ENCODE assay signal across 7 mouse cellular contexts in the genomic region with DNA sequence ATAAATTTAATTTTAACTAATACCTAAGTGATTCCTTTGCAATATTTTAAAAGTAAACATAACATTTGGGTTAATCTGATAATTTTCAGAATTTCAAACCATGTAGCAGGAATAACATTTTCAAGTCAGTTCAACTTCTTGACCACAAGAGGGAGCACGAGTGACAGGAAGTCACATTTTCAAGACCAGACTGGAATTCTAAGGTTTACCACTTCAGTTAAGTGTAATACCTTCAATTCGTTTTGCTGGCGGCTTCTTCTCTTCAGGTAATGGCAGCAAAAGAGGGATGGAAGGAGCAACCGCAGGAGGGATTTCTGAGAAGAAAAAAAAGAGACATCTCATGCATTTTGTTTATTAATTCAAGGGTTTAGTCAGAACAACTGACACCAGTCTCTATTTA.
A peak's percentile ranks its signal among the peaks of the same experiment; 100 is the strongest.
DNase-seq lines count a peak whose midpoint lies in the region.

No protein-coding gene starts in this region.

- intact Hi-C loops in left cerebral cortex, postnatal 25 days (cut with DNase I), result loop anchor here (5.0 kb wide), 1 partner anchor 100 kb away; no protein-coding TSS in a partner anchor
- intact Hi-C loops in left cerebral cortex, postnatal 4 days (cut with DNase I), result loop anchor here (5.0 kb wide), 1 partner anchor 835 kb away; no protein-coding TSS in a partner anchor
- intact Hi-C loops in gastrocnemius, postnatal 14 days (cut with DNase I; ENCODE audit: low total_unique reads), result no loop called here
- intact Hi-C loops in heart, postnatal 10 days (cut with DNase I), result loop anchor here (10.0 kb wide), 1 partner anchor 838 kb away; no protein-coding TSS in a partner anchor

- peak; percentile 8 to 30 for DNase-seq in left cerebral cortex, postnatal 25 days (ENCODE audit: low spot score in 2 of 2)
- no peak for DNase-seq in left cerebral cortex, postnatal 4 days
- DNase-seq in MEL-GATA-1-ER (ENCODE audit: extremely low read depth, low read depth), result peak; percentile 37
- peak; percentile 23 for DNase-seq in c-Kit-positive CD71-positive TER-119-negative erythroid progenitor cells, embryonic 14.5 days (ENCODE audit: low read depth)
- peak; percentile 28 for DNase-seq in lung, postnatal 10 days
- DNase-seq in gastrocnemius, postnatal 14 days, result no peak
- DNase-seq in heart, postnatal 10 days, result no peak

Comparison
In these comparisons a context has a peak if more than half of its experiments do, and no peak if none do; other contexts are left out.
1. DNase-seq: peak in left cerebral cortex, postnatal 25 days (2 of 2), MEL-GATA-1-ER (single experiment), c-Kit-positive CD71-positive TER-119-negative erythroid progenitor cells, embryonic 14.5 days (single experiment) and lung, postnatal 10 days (single experiment); none in left cerebral cortex, postnatal 4 days (single experiment), gastrocnemius, postnatal 14 days (single experiment) and heart, postnatal 10 days (0 of 2).